8 mouse cellular contexts compared by ENCODE assay signal in genomic region chr2:112501209-112501608, GRCm38 (mm10). TPM values are rescaled to one million over a fixed set of nuclear protein-coding genes. Genes with fewer than 3 reads are reported as not detected.
DNase-seq lines count a peak whose midpoint lies in the region; ATAC-seq and TF ChIP-seq lines count a peak whose summit lies in the region.

No protein-coding gene starts in this region.

- WGBS in hindbrain, postnatal 0 days, result 3% methylated on average over 6 of the region's 6 CpGs

- no peaks in the 10 kb centered on the region for H3K9me3 ChIP-seq in hindbrain, postnatal 0 days (ENCODE audit: low read length)

- peak; percentile 93 for ATAC-seq in hindbrain, postnatal 0 days
- ATAC-seq in megakaryocyte progenitor cell, adult 5-6 weeks (replicated peaks; ENCODE audit: poor library complexity), result peak; percentile 99

- intact Hi-C loops in left cerebral cortex, adult 2 months (cut with DNase I), result loop anchor here (2.0 kb wide), 1 partner anchor 266 kb away; no protein-coding TSS in a partner anchor

- no peak overlapping the region for H3K4me3 ChIP-seq in cortical plate, adult 2 months (ENCODE audit: insufficient read depth, low read length)
- no peak overlapping the region for H3K4me3 ChIP-seq in hindbrain, postnatal 0 days (ENCODE audit: low read length)
- no peak overlapping the region for H3K4me3 ChIP-seq in left cerebral cortex, adult 2 months

- no peaks in the 10 kb centered on the region for H3K36me3 ChIP-seq in hindbrain, postnatal 0 days (ENCODE audit: insufficient read depth, low read length)

- H3K9ac ChIP-seq in hindbrain, postnatal 0 days (replicated peaks; ENCODE audit: low read length), result no peak overlapping the region

- TF ChIP-seq CTCF in cortical plate, adult 2 months (IDR thresholded peaks at IDR 0.05; ENCODE audit: extremely low read depth, insufficient read depth, low read length), result peak; percentile 81
- peak; percentile 82 for TF ChIP-seq CTCF in hindbrain, postnatal 0 days (IDR thresholded peaks at IDR 0.05; ENCODE audit: low read depth)
- TF ChIP-seq CTCF in left cerebral cortex, adult 2 months (IDR thresholded peaks at IDR 0.05), result peak; percentile 72

- peak; percentile 81 for DNase-seq in adipocyte (ENCODE audit: low spot score)
- peak; percentile 69 to 71 for DNase-seq in gastrocnemius, adult 8-10 months (ENCODE audit: low spot score in 2 of 2)
- DNase-seq in hindbrain, postnatal 0 days (ENCODE audit: low spot score), result peak; percentile 88
- DNase-seq in left cerebral cortex, adult 2 months (ENCODE audit: extremely low spot score in 1 of 2, low spot score in 2 of 2), result peak; percentile 64 to 73
- DNase-seq in right cerebral cortex, postnatal 14 days, result peak; percentile 73
- peak; percentile 44 to 73 for DNase-seq in urinary bladder, postnatal 36 days (ENCODE audit: low spot score in 2 of 2)

- H3K27me3 ChIP-seq in hindbrain, postnatal 0 days (ENCODE audit: insufficient read depth, low read length), result no peaks in the 10 kb centered on the region

- no peaks in the 10 kb centered on the region for H3K4me1 ChIP-seq in cortical plate, adult 2 months (ENCODE audit: control insufficient read depth, insufficient read depth, low read length)
- no peaks in the 10 kb centered on the region for H3K4me1 ChIP-seq in hindbrain, postnatal 0 days (ENCODE audit: insufficient read depth, low read length)

- no peak overlapping the region for H3K4me2 ChIP-seq in hindbrain, postnatal 0 days (ENCODE audit: low read depth, low read length)

- no peak overlapping the region for H3K27ac ChIP-seq in cortical plate, adult 2 months (ENCODE audit: insufficient read depth, low read length)
- no peak overlapping the region for H3K27ac ChIP-seq in hindbrain, postnatal 0 days
- no peak overlapping the region for H3K27ac ChIP-seq in left cerebral cortex, adult 2 months

- TF ChIP-seq POLR2A in cortical plate, adult 2 months (IDR thresholded peaks at IDR 0.05; ENCODE audit: extremely low read depth, insufficient read depth, low read length), result no peak

RNA-seq across cellular contexts. Expression of gene Aven, which starts 8.4 kb away (rescaled TPM):
- 9.7 and 10.8 TPM in 2 replicates for polyA plus RNA-seq in cortical plate, adult 2 months (2012; rRNA removed)
- total RNA-seq in gastrocnemius, adult 8-10 months (2022), result 10 to 100 TPM; 13.4 to 18.4 (median 15.0) TPM
- 6.8 and 10.9 TPM in 2 replicates for total RNA-seq in hindbrain, postnatal 0 days (2014; rRNA removed)
- polyA plus RNA-seq in hindbrain, postnatal 0 days (2015; fragmentation: Nextera tagmentation; extraction: Ambion mirVana), result 3.0 and 3.3 TPM in 2 replicates
- total RNA-seq in left cerebral cortex, adult 2 months (2021), result 10 to 100 TPM in 1 of 2 experiments, 1 to 10 TPM in 1; 9.8 to 11.2 TPM
- 18.7 and 19.6 TPM in 2 replicates for total RNA-seq in megakaryocyte progenitor cell, adult 5-6 weeks (2015)
- 30.9 and 41.0 TPM in 2 replicates for total RNA-seq in megakaryocyte progenitor cell, adult 5-6 weeks (2017)

RNA-seq across cellular contexts. Expression of gene Chrm5, which starts 20.6 kb away (rescaled TPM):
- polyA plus RNA-seq in cortical plate, adult 2 months (2012; rRNA removed), result 0.13 and 0.17 TPM in 2 replicates
- total RNA-seq in gastrocnemius, adult 8-10 months (2022), result not detected
- total RNA-seq in hindbrain, postnatal 0 days (2014; rRNA removed), result 2.8 and 3.5 TPM in 2 replicates
- 1.3 and 1.5 TPM in 2 replicates for polyA plus RNA-seq in hindbrain, postnatal 0 days (2015; fragmentation: Nextera tagmentation; extraction: Ambion mirVana)
- 1 to 10 TPM; 1.7 to 2.5 TPM for total RNA-seq in left cerebral cortex, adult 2 months (2021)
- total RNA-seq in megakaryocyte progenitor cell, adult 5-6 weeks (2015), result not detected in 2 replicates
- not detected in 2 replicates for total RNA-seq in megakaryocyte progenitor cell, adult 5-6 weeks (2017)

RNA-seq across cellular contexts. Expression of gene Emc7, which starts 46.4 kb away (rescaled TPM):
- 31.9 and 32.8 TPM in 2 replicates for polyA plus RNA-seq in cortical plate, adult 2 months (2012; rRNA removed)
- total RNA-seq in gastrocnemius, adult 8-10 months (2022), result 10 to 100 TPM; 12.2 to 14.3 (median 13.5) TPM
- 15.3 and 15.9 TPM in 2 replicates for total RNA-seq in hindbrain, postnatal 0 days (2014; rRNA removed)
- 36.3 and 37.8 TPM in 2 replicates for polyA plus RNA-seq in hindbrain, postnatal 0 days (2015; fragmentation: Nextera tagmentation; extraction: Ambion mirVana)
- 10 to 100 TPM; 47.1 to 52.2 TPM for total RNA-seq in left cerebral cortex, adult 2 months (2021)
- total RNA-seq in megakaryocyte progenitor cell, adult 5-6 weeks (2015), result 14.6 and 16.7 TPM in 2 replicates
- 9.0 and 10.5 TPM in 2 replicates for total RNA-seq in megakaryocyte progenitor cell, adult 5-6 weeks (2017)
